Comparison of ENCODE assay signal across 22 mouse cellular contexts in genomic region chr2:33041571-33041970, GRCm38 (mm10). TPM values are rescaled to one million over a fixed set of nuclear protein-coding genes. Genes with fewer than 3 reads are reported as not detected.
DNase-seq lines count a peak whose midpoint lies in the region; TF ChIP-seq lines count a peak whose summit lies in the region.
"Had no signal": no experiment of that assay in that cellular context is flagged by ENCODE, and none has a peak within 500 bp of the region (broad histone marks: within the 10 kb centered on the region; RNA-seq: fewer than 3 reads in every experiment).

No protein-coding gene starts in this region.

- TF ChIP-seq CTCF in left cerebral cortex, adult 2 months (IDR thresholded peaks at IDR 0.05), result no peak

- H3K4me3 ChIP-seq in left cerebral cortex, adult 2 months, result no peak overlapping the region
- H3K4me3 ChIP-seq: embryonic facial prominence, embryonic 10.5 days; embryonic facial prominence, embryonic 13.5 days; erythroblast, embryonic 14.5 days; forebrain, embryonic 10.5 days; forebrain, embryonic 13.5 days; hindbrain, embryonic 13.5 days had no signal

- peak; percentile 16 for DNase-seq in lung, postnatal 25 days (ENCODE audit: low spot score)
- DNase-seq in lung, postnatal 4 days, result no peak
- peak; percentile 42 for DNase-seq in adipocyte (ENCODE audit: low spot score)
- DNase-seq in lung, postnatal 36 days, result peak; percentile 41
- DNase-seq in left cerebral cortex, adult 2 months (ENCODE audit: extremely low spot score in 1 of 2, low spot score in 2 of 2), result no peak
- DNase-seq in kidney, adult 8-10 months, result no peak
- DNase-seq: adrenal gland, adult 8-10 months; adrenal gland, postnatal 25 days; cerebellum, adult 11-12 months; cerebellum, adult 8-10 months; cerebellum, postnatal 10 days; cerebellum, postnatal 36 days; embryo, embryonic 11 days; gastrocnemius, postnatal 10 days; gastrocnemius, postnatal 36 days; heart, adult 11 months had no signal

- H3K27ac ChIP-seq in left cerebral cortex, adult 2 months, result no peak overlapping the region
- H3K27ac ChIP-seq: embryonic facial prominence, embryonic 10.5 days; embryonic facial prominence, embryonic 13.5 days; forebrain, embryonic 10.5 days; forebrain, embryonic 13.5 days; hindbrain, embryonic 13.5 days had no signal

- intact Hi-C loops in left cerebral cortex, adult 2 months (cut with DNase I), result no loop called here

RNA-seq across cellular contexts. Expression of gene Slc2a8, which starts 59.7 kb away (rescaled TPM):
- 10 to 100 TPM; 23.9 to 26.7 TPM for total RNA-seq in left cerebral cortex, adult 2 months (2021)

Comparison
In these comparisons a context has a peak if more than half of its experiments do, and no peak if none do; other contexts are left out.
1. DNase-seq: peak in lung, postnatal 25 days (single experiment), adipocyte (single experiment) and lung, postnatal 36 days (single experiment); none in lung, postnatal 4 days (0 of 2), left cerebral cortex, adult 2 months (0 of 2) and kidney, adult 8-10 months (0 of 2).